Mouse (Mus musculus) hindbrain, embryonic 14.5 days (tissue): ENCODE data around the gene Samd5. TPM values are rescaled to one million over a fixed set of nuclear protein-coding genes. Genes with fewer than 3 reads are reported as not detected.

Experiments
- ATAC-seq: fragments of 200-750 bp; cut with Nextera tagmentation; 2 replicates; pipeline ENCODE4 v1.8.0; 2017; ENCODE audit warnings: moderate number of reproducible peaks, mild to moderate bottlenecking, moderate TSS enrichment, moderate library complexity; ENCODE audit not compliant: low FRiP score
- DNase-seq: peaks from one replicate; pipeline ENCODE4 v3.0.0-alpha.2; 2015; ENCODE audit warnings: low spot score
- H3K27ac ChIP-seq: fragments of 300-500 bp; sonication (generic); 2 replicates; pipeline ENCODE4 v1.5.1; 2014; ENCODE audit warnings: mild to moderate bottlenecking, moderate library complexity
- H3K27me3 ChIP-seq: fragments of 300-500 bp; sonication (generic); 2 replicates; pipeline ENCODE4 v1.6.1; 2014; ENCODE audit warnings: mild to moderate bottlenecking, low read length, mixed read lengths; ENCODE audit not compliant: control insufficient read depth, insufficient read depth
- H3K36me3 ChIP-seq: fragments of 300-500 bp; sonication (generic); replicated peaks from 2 replicates; pipeline ENCODE4 v1.6.1; 2014; ENCODE audit not compliant: control insufficient read depth, insufficient read depth
- H3K4me1 ChIP-seq: fragments of 300-500 bp; sonication (generic); replicated peaks from 2 replicates; pipeline ENCODE4 v1.6.1; 2014; ENCODE audit warnings: antibody characterized with exemption, low read length, mixed read lengths; ENCODE audit not compliant: control insufficient read depth, insufficient read depth
- H3K4me2 ChIP-seq: fragments of 300-500 bp; sonication (generic); replicated peaks from 2 replicates; pipeline ENCODE4 v1.6.1; 2014; ENCODE audit warnings: mild to moderate bottlenecking, moderate library complexity
- H3K4me3 ChIP-seq: fragments of 300-500 bp; sonication (generic); replicated peaks from 2 replicates; pipeline ENCODE4 v1.5.1; 2014; ENCODE audit warnings: mild to moderate bottlenecking, low read length
- H3K9ac ChIP-seq: fragments of 300-500 bp; sonication (generic); 2 replicates; pipeline ENCODE4 v1.6.1; 2014
- H3K9me3 ChIP-seq: fragments of 300-500 bp; sonication (generic); 2 replicates; pipeline ENCODE4 v1.6.1; 2016; ENCODE audit warnings: low read length; ENCODE audit not compliant: control insufficient read depth
- WGBS: fragments of 180-500 bp; shearing (Covaris S2); extraction: QIAGEN DNeasy Blood & Tissue Kit; methylation state at CpG from one replicate; pipeline ENCODE4 v1.1.7; 2014; 5-methylcytosine and 5-hydroxymethylcytosine counted together
- polyA plus RNA-seq: library from polyadenylated mRNA; unstranded; fragments of >200 nt; fragmentation: Nextera tagmentation; extraction: Ambion mirVana; gene quantifications from 2 replicates; pipeline ENCODE4 v1.2.1, GENCODE M21; 2014

The Samd5 gene
- polyA plus RNA-seq, 1 experiment from 2014 or later = 6.6 TPM

DNA sequence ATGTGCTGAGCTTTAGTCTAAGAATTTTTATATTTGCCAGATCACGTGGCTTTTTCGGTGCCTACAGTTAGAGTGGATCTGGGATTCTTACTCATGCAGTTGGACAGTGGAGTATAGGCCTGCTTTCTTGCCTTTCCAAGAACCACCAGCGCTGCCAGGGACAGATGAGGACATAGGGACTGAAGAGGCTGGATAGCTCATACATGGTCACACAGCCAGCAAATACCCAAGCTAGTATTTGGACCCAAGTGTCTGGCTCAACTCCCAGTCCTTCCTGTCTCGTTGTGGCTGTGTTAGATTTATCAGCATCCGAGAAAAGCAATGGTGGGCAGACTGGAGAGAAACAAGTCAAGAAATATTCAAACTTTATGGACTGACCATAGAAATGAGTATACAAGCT is 72.2 kb downstream of the Samd5 start:
- ATAC-seq = no peak
- Histone ChIP-seq H3K9me3 (no peaks in the 10 kb centered on the region), H3K4me3 (no peak overlapping the region), H3K4me1 (peaks cover 5% of the 10 kb centered on the region; the same call in 1 of the 2 replicates), H3K36me3 (no peaks in the 10 kb centered on the region), H3K27ac (no peak overlapping the region), H3K27me3 (no peaks in the 10 kb centered on the region), H3K9ac (no peak overlapping the region), H3K4me2 (no peak overlapping the region)
- DNase-seq = no peak
- 90% methylated on average over 5 of the region's 5 CpGs for WGBS

DNA sequence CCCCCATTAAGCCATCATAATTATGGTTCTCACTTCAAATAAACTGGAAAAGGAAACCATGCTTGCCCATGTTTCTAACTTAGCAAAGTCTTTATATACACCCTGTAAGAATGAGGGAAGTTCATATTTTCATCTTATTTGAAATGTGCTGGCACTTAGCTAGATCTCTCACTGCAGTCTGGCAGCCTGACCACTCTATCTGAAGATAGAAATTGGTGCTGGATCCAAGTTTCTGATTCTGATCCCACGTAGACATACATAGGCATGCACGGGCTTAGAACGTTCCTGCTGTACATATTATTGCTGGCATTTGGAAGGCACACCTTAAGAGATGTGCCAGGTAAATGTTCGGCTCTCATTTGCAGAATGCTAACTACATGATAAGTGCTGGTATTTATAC is 72.6 kb downstream of the Samd5 start:
- H3K4me3 ChIP-seq = no peak overlapping the region
- ATAC-seq = no peak
- H3K27ac ChIP-seq = no peak overlapping the region
- no peaks in the 10 kb centered on the region for H3K27me3 ChIP-seq
- DNase-seq = no peak
- no peaks in the 10 kb centered on the region for H3K36me3 ChIP-seq
- no peaks in the 10 kb centered on the region for H3K9me3 ChIP-seq
- peaks cover 5% of the 10 kb centered on the region; the same call in 1 of the 2 replicates for H3K4me1 ChIP-seq
- WGBS = 94% methylated on average over 4 of the region's 4 CpGs
- H3K4me2 ChIP-seq = no peak overlapping the region
- H3K9ac ChIP-seq = no peak overlapping the region

GRCm38 (mm10) chr10:9596228-9596627 is 78.8 kb downstream of the Samd5 start:
- 85% methylated on average over 5 of the region's 5 CpGs for WGBS
- no peaks in the 10 kb centered on the region for H3K27me3 ChIP-seq

DNA sequence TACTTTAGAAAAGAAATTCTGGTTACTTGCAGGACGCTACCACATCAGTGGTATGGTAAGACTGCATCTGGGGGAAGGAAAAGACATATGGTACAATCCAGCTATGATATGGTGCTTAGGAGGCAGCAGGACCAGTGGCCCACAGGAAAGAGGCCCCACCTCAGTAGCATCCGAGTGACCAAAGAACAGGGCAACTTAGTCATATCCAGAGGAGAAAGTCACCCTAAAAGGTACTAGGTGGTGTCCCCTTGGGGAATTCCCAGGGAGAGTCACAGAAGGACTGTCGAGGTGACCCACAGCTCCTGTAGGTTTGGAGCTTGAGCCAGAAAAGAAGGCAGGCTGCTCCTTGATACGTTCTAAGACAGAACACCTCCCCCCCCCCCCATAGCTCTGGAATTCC is 80.3 kb downstream of the Samd5 start:
- no peaks in the 10 kb centered on the region for H3K36me3 ChIP-seq
- WGBS = 90% methylated on average over 4 of the region's 4 CpGs
- H3K4me3 ChIP-seq = no peak overlapping the region
- H3K4me2 ChIP-seq = no peak overlapping the region
- no peaks in the 10 kb centered on the region for H3K27me3 ChIP-seq
- H3K27ac ChIP-seq = no peak overlapping the region
- H3K9ac ChIP-seq = no peak overlapping the region
- H3K4me1 ChIP-seq = no peaks in the 10 kb centered on the region
- DNase-seq = no peak
- H3K9me3 ChIP-seq = no peaks in the 10 kb centered on the region
- no peak for ATAC-seq

More at GRCm38 (mm10) chr10:9596228-9596627, 78.8 kb downstream of the Samd5 start:
- no peak overlapping the region for H3K9ac ChIP-seq
- no peak overlapping the region for H3K4me2 ChIP-seq
- no peaks in the 10 kb centered on the region for H3K36me3 ChIP-seq
- no peaks in the 10 kb centered on the region for H3K4me1 ChIP-seq
- H3K27ac ChIP-seq = no peak overlapping the region
- ATAC-seq = no peak
- DNase-seq = no peak
- no peaks in the 10 kb centered on the region for H3K9me3 ChIP-seq
- no peak overlapping the region for H3K4me3 ChIP-seq

- 78% methylated on average over 2 of the region's 2 CpGs for WGBS
- Histone ChIP-seq H3K4me2 (no peak overlapping the region), H3K9me3 (no peaks in the 10 kb centered on the region), H3K4me1 (no peaks in the 10 kb centered on the region), H3K27me3 (no peaks in the 10 kb centered on the region), H3K36me3 (no peaks in the 10 kb centered on the region), H3K4me3 (no peak overlapping the region), H3K9ac (no peak overlapping the region), H3K27ac (no peak overlapping the region)
- no peak for ATAC-seq
- no peak for DNase-seq
Measured at GRCm38 (mm10) chr10:9590606-9591005, 84.4 kb downstream of the Samd5 start.

DNA sequence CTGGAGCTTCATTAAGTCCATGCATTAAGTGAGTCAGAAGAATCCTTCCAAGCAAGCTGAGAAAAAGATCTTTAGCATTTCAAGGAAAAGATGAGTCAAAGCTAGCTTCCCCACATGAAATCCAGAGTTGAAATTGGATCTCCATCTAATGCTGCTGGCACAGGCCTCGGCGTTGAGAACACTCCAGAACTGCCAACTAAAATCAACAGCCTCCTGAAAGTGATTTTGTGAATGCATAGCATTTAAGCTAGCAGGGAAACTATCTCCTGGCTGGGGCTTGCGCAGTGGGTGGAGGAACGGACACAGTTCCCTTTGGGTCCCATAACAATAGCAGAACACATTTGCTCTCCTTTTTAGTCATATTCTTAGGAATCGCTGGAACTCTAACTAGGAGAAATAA is 88.7 kb downstream of the Samd5 start:
- H3K27me3 ChIP-seq = no peaks in the 10 kb centered on the region
- H3K4me1 ChIP-seq = no peaks in the 10 kb centered on the region
- H3K4me3 ChIP-seq = no peak overlapping the region
- H3K9ac ChIP-seq = no peak overlapping the region
- no peak overlapping the region for H3K4me2 ChIP-seq
- H3K9me3 ChIP-seq = no peaks in the 10 kb centered on the region
- no peaks in the 10 kb centered on the region for H3K36me3 ChIP-seq
- 93% methylated on average over 5 of the region's 5 CpGs for WGBS
- ATAC-seq (no peak), DNase-seq (no peak)
- H3K27ac ChIP-seq = no peak overlapping the region

- whole genome bisulfite sequencing = 92% methylated on average over 5 of the region's 5 CpGs
- Histone ChIP-seq H3K36me3 (no peaks in the 10 kb centered on the region), H3K9ac (no peak overlapping the region), H3K4me2 (no peak overlapping the region), H3K27ac (no peak overlapping the region), H3K4me1 (no peaks in the 10 kb centered on the region), H3K9me3 (no peaks in the 10 kb centered on the region), H3K27me3 (no peaks in the 10 kb centered on the region), H3K4me3 (no peak overlapping the region)
- no peak for DNase-seq
- ATAC-seq = no peak
Measured at GRCm38 (mm10) chr10:9579374-9579773, 95.6 kb downstream of the Samd5 start.

- Histone ChIP-seq H3K9ac (no peak overlapping the region), H3K27ac (no peak overlapping the region), H3K4me1 (no peaks in the 10 kb centered on the region; the same call in 1 of the 2 replicates), H3K4me2 (no peak overlapping the region), H3K4me3 (no peak overlapping the region), H3K36me3 (no peaks in the 10 kb centered on the region), H3K9me3 (no peaks in the 10 kb centered on the region), H3K27me3 (no peaks in the 10 kb centered on the region)
- ATAC-seq = peak; percentile 31; the same call in 1 of the 2 replicates
- no peak for DNase-seq
- 28% methylated on average over 4 of the region's 4 CpGs for whole genome bisulfite sequencing
Measured at GRCm38 (mm10) chr10:9575605-9576004, 99.4 kb downstream of the Samd5 start.

DNA sequence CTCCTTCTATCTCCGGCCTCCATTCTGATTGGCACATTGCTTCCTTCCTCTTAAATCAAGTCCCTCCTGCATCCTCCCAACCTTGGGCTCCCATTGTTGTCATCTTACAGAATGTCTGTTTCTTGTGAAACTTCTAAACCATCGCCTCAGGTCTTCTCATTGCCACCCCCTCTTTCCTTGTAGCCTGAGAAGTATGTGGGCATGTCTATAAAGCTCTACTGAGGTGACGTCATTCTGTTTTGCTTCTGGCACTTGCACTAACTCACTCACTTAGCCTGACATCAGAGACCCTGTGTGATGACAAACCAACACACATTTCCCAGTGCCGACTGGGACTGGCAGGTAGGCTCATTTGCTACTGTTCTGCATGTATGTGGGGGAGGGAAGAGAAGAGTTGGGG is 100.9 kb downstream of the Samd5 start:
- WGBS = 88% methylated on average over 4 of the region's 4 CpGs
- no peak overlapping the region for H3K9ac ChIP-seq
- no peak overlapping the region for H3K4me2 ChIP-seq
- H3K9me3 ChIP-seq = no peaks in the 10 kb centered on the region
- H3K27ac ChIP-seq = no peak overlapping the region
- H3K27me3 ChIP-seq = no peaks in the 10 kb centered on the region
- ATAC-seq = no peak
- H3K4me3 ChIP-seq = no peak overlapping the region
- no peak for DNase-seq
- H3K36me3 ChIP-seq = no peaks in the 10 kb centered on the region
- H3K4me1 ChIP-seq = peaks cover 6% of the 10 kb centered on the region
